Mouse (Mus musculus) hindlimb bud, embryonic 11.5 days (tissue): ENCODE measurements at regions not wholly inside any gene's neighbourhood (a gene's known extent, or its start where the extent isn't known, plus 50 kb on each side); places are given as distances from the start of the nearest gene placed in this dataset.
A peak's percentile ranks its signal among the peaks of the same experiment; 100 is the strongest.

ENCODE experiments used
- DNase-seq: peaks from one replicate; pipeline ENCODE4 v3.0.0-alpha.2; 2012; ENCODE audit warnings: low read depth, low spot score; ENCODE audit errors: extremely low spot score

GRCm38 (mm10) chr16:44674198-44674597, 49.9 kb upstream of the Nepro start:
- DNase-seq: no peak

- DNase-seq: no peak
These were observed 51.7 kb upstream of the Nepro start for GRCm38 (mm10) chr16:44672422-44672819.

- DNase-seq: peak; percentile 88
These were observed 52.3 kb upstream of the Nepro start for GRCm38 (mm10) chr16:44671551-44672421.

- DNase-seq: no peak
These were observed 56.0 kb upstream of the Nepro start for GRCm38 (mm10) chr16:44668061-44668460.

- no peak for DNase-seq
These were observed 57.0 kb upstream of the Nepro start for GRCm38 (mm10) chr16:44667118-44667517.

GRCm38 (mm10) chr16:44666431-44666997, 57.6 kb upstream of the Nepro start:
- DNase-seq: no peak

- no peak for DNase-seq
These were observed 58.6 kb upstream of the Nepro start for GRCm38 (mm10) chr16:44665491-44665931.

- no peak for DNase-seq
These were observed 61.0 kb upstream of the Nepro start for GRCm38 (mm10) chr16:44662966-44663600.

GRCm38 (mm10) chr16:44660996-44661876, 62.9 kb upstream of the Nepro start:
- DNase-seq: no peak

GRCm38 (mm10) chr16:44658306-44658705, 65.8 kb upstream of the Nepro start:
- DNase-seq: no peak

GRCm38 (mm10) chr16:44656181-44656580, 67.9 kb upstream of the Nepro start:
- DNase-seq: no peak

- no peak for DNase-seq
These were observed 68.8 kb upstream of the Nepro start for GRCm38 (mm10) chr16:44655306-44655705.

GRCm38 (mm10) chr16:44648547-44649223, 75.4 kb upstream of the Nepro start:
- DNase-seq: no peak

GRCm38 (mm10) chr16:44643992-44644391, 80.1 kb upstream of the Nepro start:
- no peak for DNase-seq

GRCm38 (mm10) chr16:44637100-44637499, 78.4 kb upstream of the Boc start:
- DNase-seq: no peak

GRCm38 (mm10) chr16:44634486-44634885, 75.8 kb upstream of the Boc start:
- no peak for DNase-seq

GRCm38 (mm10) chr16:44633059-44633667, 74.5 kb upstream of the Boc start:
- no peak for DNase-seq

- no peak for DNase-seq
These were observed 73.8 kb upstream of the Boc start for GRCm38 (mm10) chr16:44632330-44633058.

GRCm38 (mm10) chr16:44631357-44632053, 72.8 kb upstream of the Boc start:
- DNase-seq: no peak
